Mouse (Mus musculus): ENCODE results near the gene Phf5a. TPM values are rescaled to one million over a fixed set of nuclear protein-coding genes. Genes with fewer than 3 reads are reported as not detected.
"Not testable (repeated sequence)": the region's sequence is repeated elsewhere in the genome, so short reads cannot be mapped to it uniquely, and the experiment has no call there.

The Phf5a gene
- 42.9 and 65.9 TPM in 2 replicates for total RNA-seq (2017)

GRCm38 (mm10) chr15:81871604-81872261 is at the start of gene Phf5a:
Gene Phf5a, minus strand, starts transcription at chr15:81871911.
- peak; percentile 80 for ATAC-seq (ENCODE audit: extremely low read depth, insufficient number of reproducible peaks, low FRiP score, poor library complexity, severe bottlenecking)

DNA sequence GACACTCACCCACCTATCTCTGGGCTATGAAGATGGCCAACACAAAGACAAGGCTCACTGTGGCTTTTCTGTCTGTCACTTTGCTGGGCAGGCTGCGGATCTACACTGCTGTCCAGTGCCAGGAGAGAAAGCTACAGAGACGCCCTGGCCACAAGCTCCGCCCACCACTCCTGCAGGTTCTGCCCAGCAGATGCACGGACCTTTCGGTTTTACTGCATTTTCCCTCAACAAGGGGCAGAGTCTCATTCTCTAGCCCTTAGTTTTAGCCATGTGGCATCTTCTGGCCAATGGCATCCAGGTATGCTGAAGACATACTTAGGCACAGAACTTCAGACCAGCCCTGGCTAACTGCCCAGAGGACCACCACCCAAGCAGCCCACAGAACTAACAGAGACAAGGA is 49.5 kb upstream of the Phf5a start:
- ATAC-seq (ENCODE audit: extremely low read depth, insufficient number of reproducible peaks, low FRiP score, poor library complexity, severe bottlenecking), result no peak

- no peak for ATAC-seq (ENCODE audit: extremely low read depth, insufficient number of reproducible peaks, low FRiP score, poor library complexity, severe bottlenecking)
These were observed 49.0 kb upstream of the Phf5a start for GRCm38 (mm10) chr15:81920546-81921217.

DNA sequence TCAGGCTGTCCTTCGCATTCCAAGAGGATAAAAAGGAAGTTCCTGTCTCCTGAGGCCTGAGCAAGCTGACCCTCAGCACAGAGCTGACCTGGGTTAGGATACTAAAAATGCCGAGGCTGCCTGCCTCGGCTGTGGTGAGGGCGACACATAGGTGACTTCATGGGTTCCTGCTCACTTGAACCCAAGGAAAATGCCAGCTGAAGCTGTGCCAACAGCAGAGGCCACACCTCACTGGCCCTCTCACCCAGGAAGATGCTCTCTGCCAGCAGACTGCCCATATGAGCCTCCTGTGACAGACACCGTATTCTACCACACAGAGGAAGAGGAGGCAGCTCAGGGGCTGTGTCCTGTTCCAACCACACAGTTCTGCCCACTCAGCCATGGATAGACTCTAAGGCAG is 47.4 kb upstream of the Phf5a start:
- ATAC-seq (ENCODE audit: extremely low read depth, insufficient number of reproducible peaks, low FRiP score, poor library complexity, severe bottlenecking), result no peak

DNA sequence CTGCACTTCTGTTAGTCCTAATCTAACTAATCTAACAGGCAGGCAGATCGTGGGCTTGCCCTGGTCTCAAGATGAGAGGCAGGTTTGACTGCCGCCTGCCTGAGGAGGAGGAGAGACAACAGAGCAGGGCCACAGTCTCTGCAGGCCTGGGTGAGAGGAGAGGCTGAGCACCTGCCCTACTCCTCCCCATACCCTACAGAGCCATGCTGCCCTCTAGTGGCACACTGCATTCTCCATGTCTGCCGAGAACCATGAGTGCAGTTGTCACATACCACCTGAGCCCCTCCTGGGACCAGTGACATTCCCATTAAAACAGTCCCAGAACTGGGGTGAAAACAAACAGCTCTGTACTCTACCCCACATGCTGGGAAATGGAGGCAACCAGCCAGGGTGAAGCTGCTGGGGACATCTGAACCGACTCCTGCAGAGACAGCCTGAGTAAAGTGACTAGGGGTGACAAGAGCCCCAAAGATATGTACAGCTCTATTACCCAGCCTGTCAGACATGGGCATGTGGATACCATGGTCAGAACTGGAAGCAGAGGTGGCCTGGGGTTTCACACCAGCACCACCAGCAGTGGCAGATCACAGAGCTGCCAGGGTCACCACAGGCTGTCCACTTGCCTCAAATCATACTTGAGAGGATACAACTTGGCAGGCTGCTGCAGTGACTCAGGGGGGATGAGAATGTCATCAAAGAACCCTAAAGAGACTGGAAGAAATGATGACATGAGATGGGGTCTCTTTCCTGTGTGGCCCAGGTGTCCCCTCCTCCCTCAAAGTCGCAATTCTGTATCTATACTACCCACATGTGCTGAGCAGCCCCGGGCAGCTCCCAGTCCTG is 46.1 kb upstream of the Phf5a start:
- peak; percentile 65 for ATAC-seq (ENCODE audit: extremely low read depth, insufficient number of reproducible peaks, low FRiP score, poor library complexity, severe bottlenecking)

GRCm38 (mm10) chr15:81917201-81917600 is 45.5 kb upstream of the Phf5a start:
- no peak for ATAC-seq (ENCODE audit: extremely low read depth, insufficient number of reproducible peaks, low FRiP score, poor library complexity, severe bottlenecking)

DNA sequence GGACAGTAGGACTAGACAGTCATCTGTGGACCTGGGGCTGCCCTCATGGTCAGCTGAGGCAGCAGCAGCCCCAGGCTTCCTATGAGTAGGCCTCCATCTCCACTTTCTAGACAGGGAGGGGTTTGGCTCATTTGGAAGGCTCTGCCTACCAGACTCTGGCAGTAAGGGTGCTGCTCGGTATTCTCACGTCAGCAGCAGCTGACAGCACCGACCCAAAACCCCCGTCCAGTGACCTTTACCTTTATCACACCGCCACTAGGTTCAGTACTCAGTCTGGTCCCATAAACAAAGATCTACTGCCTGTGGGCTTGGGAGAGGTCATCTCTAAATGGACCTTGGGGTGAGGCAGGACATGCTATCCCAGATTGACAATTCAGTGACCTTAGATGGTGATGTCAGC is 44.0 kb upstream of the Phf5a start:
- no peak for ATAC-seq (ENCODE audit: extremely low read depth, insufficient number of reproducible peaks, low FRiP score, poor library complexity, severe bottlenecking)

- no peak for ATAC-seq (ENCODE audit: extremely low read depth, insufficient number of reproducible peaks, low FRiP score, poor library complexity, severe bottlenecking)
These were observed 43.0 kb upstream of the Phf5a start for GRCm38 (mm10) chr15:81914668-81915067.

GRCm38 (mm10) chr15:81912498-81912897 is 40.8 kb upstream of the Phf5a start:
- no peak for ATAC-seq (ENCODE audit: extremely low read depth, insufficient number of reproducible peaks, low FRiP score, poor library complexity, severe bottlenecking)

GRCm38 (mm10) chr15:81908767-81909166 is 37.1 kb upstream of the Phf5a start:
- not testable (repeated sequence) for ATAC-seq (ENCODE audit: extremely low read depth, insufficient number of reproducible peaks, low FRiP score, poor library complexity, severe bottlenecking)

DNA sequence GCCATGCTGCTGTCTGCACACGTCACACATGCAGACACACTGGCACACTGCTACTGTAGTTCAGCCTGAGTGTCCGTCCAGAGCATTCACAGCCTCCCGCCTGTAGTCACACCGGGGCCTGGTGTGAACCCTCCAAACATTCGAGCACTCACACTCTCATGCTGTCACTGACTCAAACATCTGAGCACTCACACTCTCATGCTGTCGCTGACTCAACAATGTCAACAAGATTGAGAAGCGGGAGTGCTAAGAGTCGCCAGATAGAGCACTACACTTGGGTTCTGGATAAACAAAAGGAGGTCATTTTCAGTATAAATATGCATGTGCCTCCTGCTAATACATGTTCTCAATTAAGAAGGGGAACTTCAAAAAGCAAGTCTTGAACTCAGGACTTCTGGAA is 36.2 kb upstream of the Phf5a start:
- ATAC-seq (ENCODE audit: extremely low read depth, insufficient number of reproducible peaks, low FRiP score, poor library complexity, severe bottlenecking), result no peak

DNA sequence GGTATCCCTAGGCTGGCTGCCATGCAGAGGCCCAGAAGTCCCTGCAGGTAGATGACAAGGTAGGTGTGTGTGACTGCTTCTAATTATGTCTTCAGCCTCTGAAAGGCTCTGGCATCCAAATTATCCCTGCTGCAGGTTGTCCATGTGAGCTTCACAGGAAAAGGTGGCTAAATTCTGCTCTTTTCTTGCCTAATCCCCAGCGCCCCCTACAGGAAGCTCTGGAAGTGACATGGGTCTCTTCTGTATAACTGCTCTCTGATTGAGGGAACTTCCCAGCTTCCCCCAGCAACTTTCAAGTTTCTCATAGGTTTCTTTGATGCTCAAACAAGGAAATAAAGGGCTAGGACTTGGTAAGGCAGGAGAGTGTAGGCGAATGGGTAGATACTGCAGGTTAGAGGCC is 33.2 kb upstream of the Phf5a start:
- ATAC-seq (ENCODE audit: extremely low read depth, insufficient number of reproducible peaks, low FRiP score, poor library complexity, severe bottlenecking), result peak; percentile 40; the same call in 1 of the 2 replicates

GRCm38 (mm10) chr15:81898751-81899150 is 27.0 kb upstream of the Phf5a start:
- no peak for ATAC-seq (ENCODE audit: extremely low read depth, insufficient number of reproducible peaks, low FRiP score, poor library complexity, severe bottlenecking)

DNA sequence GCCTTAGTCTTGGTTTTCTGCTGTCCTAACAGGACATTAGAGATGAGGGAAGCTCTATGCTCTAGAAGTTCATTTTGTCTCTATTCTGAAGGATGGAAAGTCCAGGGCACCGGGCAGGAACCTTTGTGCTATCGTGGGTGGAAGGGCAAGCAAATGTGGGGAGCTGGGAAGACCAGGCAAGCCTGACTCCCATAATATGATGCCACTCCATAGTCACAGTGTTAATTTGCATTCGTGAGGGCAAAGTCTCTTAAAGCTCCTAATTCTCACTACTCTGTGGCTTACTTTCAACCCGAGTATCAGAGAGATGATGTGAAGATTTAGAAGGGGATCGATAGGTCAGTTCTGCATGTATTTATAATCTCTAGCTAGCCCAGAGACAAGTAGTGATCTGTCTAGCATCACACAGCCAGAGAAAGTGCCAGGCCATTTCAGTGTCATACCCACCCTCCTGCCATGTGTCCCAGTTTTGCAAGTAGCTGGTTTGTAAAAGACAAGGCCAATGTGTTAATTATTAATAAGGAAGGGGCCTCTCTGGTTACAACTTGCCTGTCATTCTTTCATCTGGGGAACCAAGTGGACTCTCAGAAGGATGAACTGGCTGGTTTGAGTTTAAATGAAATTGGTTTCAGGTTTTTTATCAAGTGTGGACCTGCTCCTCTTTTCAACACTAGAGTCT is 26.0 kb upstream of the Phf5a start:
- ATAC-seq (ENCODE audit: extremely low read depth, insufficient number of reproducible peaks, low FRiP score, poor library complexity, severe bottlenecking), result no peak

GRCm38 (mm10) chr15:81896407-81896806 is 24.7 kb upstream of the Phf5a start:
- ATAC-seq (ENCODE audit: extremely low read depth, insufficient number of reproducible peaks, low FRiP score, poor library complexity, severe bottlenecking), result no peak

DNA sequence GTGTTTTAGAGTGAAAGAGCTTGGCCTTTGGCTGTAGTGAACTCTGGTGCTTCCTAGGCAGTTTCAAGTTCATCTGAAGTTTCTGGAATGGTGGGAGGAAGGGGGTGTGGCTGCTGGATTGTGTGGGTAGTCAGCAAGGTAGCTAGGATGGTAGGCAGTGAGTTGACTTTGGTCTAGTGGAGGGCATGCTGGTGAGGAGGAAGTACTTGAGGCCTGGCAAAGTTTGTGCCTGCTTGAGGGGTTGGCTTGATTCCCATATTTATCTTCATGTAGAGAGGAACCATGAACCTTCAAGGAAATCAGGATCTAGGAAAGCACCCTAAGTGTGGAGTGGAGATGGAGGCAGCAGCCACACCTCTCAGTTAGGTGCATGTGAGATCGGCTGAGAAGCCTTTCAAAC is 22.3 kb upstream of the Phf5a start:
- no peak for ATAC-seq (ENCODE audit: extremely low read depth, insufficient number of reproducible peaks, low FRiP score, poor library complexity, severe bottlenecking)

- ATAC-seq (ENCODE audit: extremely low read depth, insufficient number of reproducible peaks, low FRiP score, poor library complexity, severe bottlenecking), result no peak
These were observed 20.3 kb upstream of the Phf5a start for GRCm38 (mm10) chr15:81891822-81892580.

- no peak for ATAC-seq (ENCODE audit: extremely low read depth, insufficient number of reproducible peaks, low FRiP score, poor library complexity, severe bottlenecking)
These were observed 19.6 kb upstream of the Phf5a start for GRCm38 (mm10) chr15:81891140-81891802.
